Mouse (Mus musculus) embryonic fibroblast, embryonic 13.5 days (primary cell): ENCODE data around the gene Trap1a.

Source experiments
- CTCF ChIP-seq: IDR thresholded peaks from 2 replicates; pipeline ENCODE4 v1.5.1; 2011; ENCODE audit warnings: mild to moderate bottlenecking, control low read depth, low read length, moderate library complexity, borderline replicate concordance; ENCODE audit not compliant: insufficient read depth
- POLR2A ChIP-seq: IDR thresholded peaks from 2 replicates; pipeline ENCODE4 v1.6.1; 2011; ENCODE audit warnings: low read depth, mild to moderate bottlenecking, control low read depth, low read length, moderate library complexity

GRCm38 (mm10) chrX:139357639-139358260, 24.3 kb downstream of the Trap1a start:
- TF ChIP-seq CTCF: no peak
- no peak for TF ChIP-seq POLR2A
